Mouse (Mus musculus) stomach, postnatal 0 days (tissue): ENCODE data around the gene Ppp1r27. TPM values are rescaled to one million over a fixed set of nuclear protein-coding genes. Genes with fewer than 3 reads are reported as not detected.

Experiments
- ATAC-seq: fragments of 200-750 bp; cut with Nextera tagmentation; 2 replicates; pipeline ENCODE4 v1.8.0; 2017; ENCODE audit not compliant: low FRiP score, low TSS enrichment
- DNase-seq: peaks from one replicate; pipeline ENCODE4 v3.0.0-alpha.2; 2016; ENCODE audit warnings: low spot score
- H3K27ac ChIP-seq: fragments of 300-500 bp; sonication (generic); replicated peaks from 2 replicates; pipeline ENCODE4 v1.5.1; 2014; ENCODE audit warnings: mild to moderate bottlenecking, control low read depth
- H3K27me3 ChIP-seq: fragments of 300-500 bp; sonication (generic); 2 replicates; pipeline ENCODE4 v1.6.1; 2014; ENCODE audit warnings: low read length; ENCODE audit not compliant: control insufficient read depth, insufficient read depth
- H3K36me3 ChIP-seq: fragments of 300-500 bp; sonication (generic); 2 replicates; pipeline ENCODE4 v1.6.1; 2014; ENCODE audit warnings: low read length, mixed read lengths; ENCODE audit not compliant: control insufficient read depth, insufficient read depth
- H3K4me1 ChIP-seq: fragments of 300-500 bp; sonication (generic); replicated peaks from 2 replicates; pipeline ENCODE4 v1.6.1; 2014; ENCODE audit warnings: antibody characterized with exemption; ENCODE audit not compliant: control insufficient read depth, insufficient read depth
- H3K4me2 ChIP-seq: fragments of 300-500 bp; sonication (generic); replicated peaks from 2 replicates; pipeline ENCODE4 v1.6.1; 2014; ENCODE audit warnings: low read depth, mild to moderate bottlenecking, control low read depth, moderate library complexity
- H3K4me3 ChIP-seq: fragments of 300-500 bp; sonication (generic); 2 replicates; pipeline ENCODE4 v1.5.1; 2014; ENCODE audit warnings: low read depth, low read length, control low read depth
- H3K9ac ChIP-seq: fragments of 300-500 bp; sonication (generic); 2 replicates; pipeline ENCODE4 v1.6.1; 2014; ENCODE audit warnings: mild to moderate bottlenecking, low read length, control low read depth, mixed read lengths
- H3K9me3 ChIP-seq: fragments of 300-500 bp; sonication (generic); 2 replicates; pipeline ENCODE4 v1.6.1; 2016; ENCODE audit warnings: low read length; ENCODE audit not compliant: control insufficient read depth
- CTCF ChIP-seq: IDR thresholded peaks from 2 replicates; pipeline ENCODE4 v1.5.1; 2016; ENCODE audit warnings: antibody characterized with exemption, low read depth, mild to moderate bottlenecking, moderate library complexity
- EP300 ChIP-seq: optimal IDR thresholded peaks from 2 replicates; pipeline ENCODE3; 2016; ENCODE audit warnings: antibody characterized with exemption
- WGBS: fragments of 180-500 bp; shearing (Covaris S2); extraction: QIAGEN DNeasy Blood & Tissue Kit; methylation state at CpG from one replicate; pipeline ENCODE4 v1.1.7; 2014; 5-methylcytosine and 5-hydroxymethylcytosine counted together
- polyA plus RNA-seq: library from polyadenylated mRNA; unstranded; fragments of >200 nt; fragmentation: Nextera tagmentation; extraction: Ambion mirVana; gene quantifications from 2 replicates; pipeline ENCODE4 v1.2.1, GENCODE M21; 2015

Ppp1r27 gene
- polyA plus RNA-seq, 1 experiment from 2014 or later, result not detected

- Histone ChIP-seq H3K27ac (no peak overlapping the region), H3K4me2 (no peak overlapping the region), H3K9ac (no peak overlapping the region), H3K9me3 (no peaks in the 10 kb centered on the region), H3K4me3 (no peak overlapping the region), H3K27me3 (no peaks in the 10 kb centered on the region; the same call in 1 of the 2 replicates), H3K4me1 (peaks cover 8% of the 10 kb centered on the region; the same call in 1 of the 2 replicates), H3K36me3 (no peaks in the 10 kb centered on the region)
- DNase-seq, result no peak
- peak; percentile 20; the same call in 1 of the 2 replicates for ATAC-seq
- TF ChIP-seq CTCF (no peak), EP300 (no peak)
- 57% methylated on average over 4 of the region's 4 CpGs for WGBS
These were observed 22.0 kb downstream of the Ppp1r27 start for GRCm38 (mm10) chr11:120528903-120529302.

DNA sequence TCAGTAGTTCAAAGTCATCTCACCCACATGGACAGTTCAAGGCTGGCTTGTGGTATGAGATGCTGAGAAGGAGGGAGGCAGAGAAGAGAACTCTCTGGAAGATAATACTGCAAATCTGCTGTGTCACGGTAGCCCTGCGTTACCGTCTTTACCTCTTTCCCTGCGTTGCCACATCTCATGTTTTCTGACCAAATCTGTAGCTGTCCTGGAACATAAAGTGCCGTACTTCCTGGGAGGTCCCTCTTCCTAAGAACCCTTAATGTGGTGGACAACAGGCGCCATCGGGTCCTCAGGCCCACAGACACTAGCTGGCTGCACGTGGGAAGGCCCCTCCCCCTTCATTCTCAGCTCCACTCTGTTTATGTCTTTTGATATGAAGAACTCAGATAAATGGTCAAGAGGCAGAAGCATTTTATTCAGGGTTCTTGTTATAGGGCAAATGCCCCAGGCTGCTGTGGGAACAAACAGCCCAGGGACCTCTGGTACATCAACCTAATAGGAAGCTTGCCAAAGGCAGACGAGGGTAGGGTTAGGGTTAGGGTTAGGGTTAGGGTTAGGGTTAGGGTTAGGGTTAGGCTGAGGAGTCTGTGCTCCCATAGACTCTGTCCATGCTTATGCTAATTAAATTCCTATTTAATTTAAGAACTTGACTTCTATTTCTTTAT, 23.1 kb downstream of the Ppp1r27 start:
- Histone ChIP-seq H3K9me3 (no peaks in the 10 kb centered on the region), H3K4me1 (peaks cover 8% of the 10 kb centered on the region; the same call in 1 of the 2 replicates), H3K4me2 (no peak overlapping the region), H3K9ac (no peak overlapping the region), H3K4me3 (no peak overlapping the region), H3K36me3 (no peaks in the 10 kb centered on the region), H3K27me3 (no peaks in the 10 kb centered on the region; the same call in 1 of the 2 replicates), H3K27ac (no peak overlapping the region)
- WGBS, result 66% methylated on average over 9 of the region's 9 CpGs
- TF ChIP-seq CTCF (no peak), EP300 (no peak)
- ATAC-seq, result no peak
- no peak for DNase-seq

GRCm38 (mm10) chr11:120525959-120526358, 25.0 kb downstream of the Ppp1r27 start:
- ATAC-seq (no peak), DNase-seq (no peak)
- no peaks in the 10 kb centered on the region for H3K9me3 ChIP-seq
- H3K27me3 ChIP-seq, result no peaks in the 10 kb centered on the region; the same call in 1 of the 2 replicates
- no peak overlapping the region for H3K9ac ChIP-seq
- H3K4me3 ChIP-seq, result no peak overlapping the region
- H3K4me2 ChIP-seq, result no peak overlapping the region
- peaks cover 6% of the 10 kb centered on the region; the same call in 1 of the 2 replicates for H3K4me1 ChIP-seq
- no peak overlapping the region for H3K27ac ChIP-seq
- TF ChIP-seq CTCF, result no peak
- no peak for TF ChIP-seq EP300
- WGBS, result 78% methylated on average over 2 of the region's 2 CpGs
- no peaks in the 10 kb centered on the region for H3K36me3 ChIP-seq

GRCm38 (mm10) chr11:120522581-120522980, 28.4 kb downstream of the Ppp1r27 start:
- Histone ChIP-seq H3K36me3 (no peaks in the 10 kb centered on the region), H3K27ac (no peak overlapping the region), H3K4me3 (no peak overlapping the region), H3K27me3 (no peaks in the 10 kb centered on the region), H3K9me3 (no peaks in the 10 kb centered on the region), H3K4me1 (no peaks in the 10 kb centered on the region), H3K4me2 (no peak overlapping the region), H3K9ac (no peak overlapping the region)
- 83% methylated on average over 8 of the region's 8 CpGs for WGBS
- TF ChIP-seq EP300 (no peak), CTCF (no peak)
- ATAC-seq (no peak), DNase-seq (no peak)

GRCm38 (mm10) chr11:120520967-120521540, 29.9 kb downstream of the Ppp1r27 start:
- no peaks in the 10 kb centered on the region for H3K36me3 ChIP-seq
- TF ChIP-seq CTCF (no peak), EP300 (no peak)
- WGBS, result 53% methylated on average over 5 of the region's 5 CpGs
- H3K27me3 ChIP-seq, result no peaks in the 10 kb centered on the region
- no peak overlapping the region for H3K4me3 ChIP-seq
- no peaks in the 10 kb centered on the region for H3K9me3 ChIP-seq
- no peaks in the 10 kb centered on the region for H3K4me1 ChIP-seq
- H3K9ac ChIP-seq, result peak overlapping the region; percentile 47
- DNase-seq (peak; percentile 57), ATAC-seq (peak; percentile 59)
- no peak overlapping the region for H3K4me2 ChIP-seq
- H3K27ac ChIP-seq, result peak overlapping the region; percentile 82

DNA sequence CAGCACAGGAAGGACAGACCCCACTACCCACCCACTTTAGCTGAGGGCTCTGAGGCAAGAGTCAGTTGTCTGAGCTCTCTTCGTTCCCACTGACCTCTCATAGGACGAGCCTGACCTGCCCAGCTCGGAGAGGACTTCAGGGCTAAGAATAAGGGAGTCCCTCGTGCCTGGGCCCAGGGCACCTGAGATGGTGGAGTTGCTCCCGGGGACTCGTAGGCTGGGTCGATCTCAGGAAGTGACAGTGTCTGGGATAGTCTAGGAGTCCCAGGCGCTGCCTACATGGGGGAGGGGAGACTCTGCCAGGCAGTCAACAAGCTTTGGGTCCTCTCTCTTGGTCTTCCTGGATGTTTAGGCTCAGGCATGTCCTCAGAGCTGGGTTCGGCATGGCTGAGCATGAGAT, 30.4 kb downstream of the Ppp1r27 start:
- H3K9me3 ChIP-seq, result no peaks in the 10 kb centered on the region
- H3K4me2 ChIP-seq, result no peak overlapping the region
- H3K4me3 ChIP-seq, result no peak overlapping the region
- H3K36me3 ChIP-seq, result no peaks in the 10 kb centered on the region
- peak overlapping the region; percentile 82 for H3K27ac ChIP-seq
- DNase-seq (no peak), ATAC-seq (0 out of 2 replicates have a peak, but pooled peaks have one; percentile 11)
- H3K27me3 ChIP-seq, result no peaks in the 10 kb centered on the region
- no peaks in the 10 kb centered on the region for H3K4me1 ChIP-seq
- no peak overlapping the region for H3K9ac ChIP-seq
- TF ChIP-seq EP300 (no peak), CTCF (no peak)
- WGBS, result 69% methylated on average over 9 of the region's 9 CpGs
